Mouse (Mus musculus) lung, embryonic 16.5 days (tissue): ENCODE results near the gene Mypop. TPM values are rescaled to one million over a fixed set of nuclear protein-coding genes. Genes with fewer than 3 reads are reported as not detected.

Experiments
- ATAC-seq: fragments of 200-750 bp; cut with Nextera tagmentation; 2 replicates; pipeline ENCODE4 v1.8.0; 2017; ENCODE audit warnings: low read depth, mild to moderate bottlenecking, moderate library complexity
- H3K27ac ChIP-seq: fragments of 300-500 bp; sonication (generic); 2 replicates; pipeline ENCODE4 v1.5.1; 2014; ENCODE audit warnings: mild to moderate bottlenecking, control low read depth, low read length
- H3K27me3 ChIP-seq: fragments of 300-500 bp; sonication (generic); 2 replicates; pipeline ENCODE4 v1.6.1; 2014; ENCODE audit warnings: low read depth, low read length, mixed read lengths; ENCODE audit not compliant: control insufficient read depth, insufficient read depth
- H3K36me3 ChIP-seq: fragments of 300-500 bp; sonication (generic); 2 replicates; pipeline ENCODE4 v1.6.1; 2014; ENCODE audit warnings: low read length; ENCODE audit not compliant: control insufficient read depth, insufficient read depth
- H3K4me1 ChIP-seq: fragments of 300-500 bp; sonication (generic); replicated peaks from 2 replicates; pipeline ENCODE4 v1.6.1; 2014; ENCODE audit warnings: low read length, mixed read lengths; ENCODE audit not compliant: control insufficient read depth, insufficient read depth
- H3K4me2 ChIP-seq: fragments of 300-500 bp; sonication (generic); 2 replicates; pipeline ENCODE4 v1.6.1; 2014; ENCODE audit warnings: low read depth, low read length, control low read depth
- H3K4me3 ChIP-seq: fragments of 300-500 bp; sonication (generic); 2 replicates; pipeline ENCODE4 v1.5.1; 2014; ENCODE audit warnings: mild to moderate bottlenecking, low read length, control low read depth
- H3K9ac ChIP-seq: fragments of 300-500 bp; sonication (generic); 2 replicates; pipeline ENCODE4 v1.6.1; 2014; ENCODE audit warnings: low read length, control low read depth
- H3K9me3 ChIP-seq: fragments of 300-500 bp; sonication (generic); 2 replicates; pipeline ENCODE4 v1.6.1; 2016; ENCODE audit warnings: low read length; ENCODE audit not compliant: control insufficient read depth
- WGBS: fragments of 180-500 bp; shearing (Covaris S2); extraction: QIAGEN DNeasy Blood & Tissue Kit; methylation state at CpG from one replicate; pipeline ENCODE4 v1.1.7; 2014; 5-methylcytosine and 5-hydroxymethylcytosine counted together
- polyA plus RNA-seq: library from polyadenylated mRNA; unstranded; fragments of >200 nt; fragmentation: Nextera tagmentation; extraction: Ambion mirVana; gene quantifications from 2 replicates; pipeline ENCODE4 v1.2.1, GENCODE M21; 2015

Mypop gene
- polyA plus RNA-seq, 1 experiment from 2014 or later = 2.8 TPM

DNA sequence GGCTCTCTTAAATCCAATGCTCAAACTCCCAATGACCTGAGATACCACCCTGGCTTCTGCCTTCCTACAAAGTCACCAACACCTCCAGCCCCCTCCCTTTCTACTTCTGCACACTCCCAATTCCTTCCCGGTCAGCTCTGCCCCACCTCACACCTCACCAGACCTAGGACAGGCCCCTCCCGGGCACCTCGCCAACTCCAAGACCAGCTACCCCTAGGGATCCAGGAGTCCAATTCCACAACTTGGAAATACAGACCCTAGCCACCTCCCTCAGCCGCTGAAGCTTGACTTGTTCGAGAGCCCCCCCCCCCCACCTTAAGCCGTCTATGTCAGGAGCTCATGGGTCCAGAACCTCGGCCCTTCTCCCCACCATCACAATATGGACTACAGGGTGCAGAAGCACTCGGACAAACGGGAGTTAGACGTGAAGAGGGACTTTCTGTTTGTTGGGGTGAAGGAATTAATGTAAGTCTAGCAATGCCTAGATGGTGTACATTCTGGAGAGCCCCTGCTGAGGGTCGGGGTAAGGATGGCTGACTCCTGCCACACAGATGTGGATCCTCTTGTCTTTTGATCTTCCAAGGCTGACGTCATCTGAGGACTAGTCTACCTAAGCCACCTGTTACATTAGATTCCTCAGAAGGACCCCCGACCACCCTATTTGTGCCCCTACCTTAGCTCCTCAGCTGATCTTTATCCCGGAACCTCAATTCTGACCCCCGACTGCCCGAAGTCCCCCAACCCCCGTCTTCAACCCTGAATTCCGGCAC, 31.3 kb downstream of the Mypop start:
- H3K27ac ChIP-seq = no peak overlapping the region
- no peak overlapping the region for H3K9ac ChIP-seq
- peak overlapping the region; percentile 10; the same call in 1 of the 2 replicates for H3K4me2 ChIP-seq
- peaks cover 21% of the 10 kb centered on the region for H3K27me3 ChIP-seq
- H3K9me3 ChIP-seq = no peaks in the 10 kb centered on the region
- no peak for ATAC-seq
- H3K4me1 ChIP-seq = peaks cover 15% of the 10 kb centered on the region
- 40% methylated on average over 18 of the region's 18 CpGs for WGBS
- no peaks in the 10 kb centered on the region for H3K36me3 ChIP-seq
- no peak overlapping the region for H3K4me3 ChIP-seq

DNA sequence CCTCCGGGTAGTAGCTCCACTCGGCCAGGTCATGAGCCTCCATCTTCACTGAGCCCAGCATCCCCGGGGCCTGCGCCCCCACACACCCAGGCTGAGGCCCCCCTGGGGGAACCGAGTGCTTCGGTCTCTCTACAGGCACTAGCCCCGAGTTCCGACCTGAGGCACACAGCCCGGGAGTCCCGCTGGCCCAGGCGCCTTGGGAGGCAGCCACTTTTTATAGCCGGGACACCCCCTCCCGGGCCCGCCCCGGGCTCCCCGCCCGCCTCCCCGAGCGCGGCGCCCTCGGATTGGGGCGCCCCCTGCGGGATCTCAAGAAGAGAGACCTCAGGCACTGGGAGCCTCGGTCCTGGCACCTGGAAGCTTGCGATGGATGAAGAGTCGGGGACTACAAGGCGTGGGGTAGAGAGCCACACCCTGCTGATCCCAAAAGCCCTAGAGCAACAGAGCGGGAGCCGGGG, 32.3 kb downstream of the Mypop start, which contains the start of gene Foxa3:
Gene Foxa3 (minus strand): TSS at position 182 of the 458 bp plus-strand sequence.
- H3K4me2 ChIP-seq = peak within 1 kb of the TSS; percentile 47
- peak within 1 kb of the TSS; percentile 90 for H3K9ac ChIP-seq
- H3K4me1 ChIP-seq = peaks cover 15% of the 10 kb centered on the region
- H3K36me3 ChIP-seq = no peaks in the 10 kb centered on the region
- WGBS = under 1% methylated on average over 30 of the region's 30 CpGs
- peak; percentile 21 for ATAC-seq
- peaks cover 21% of the 10 kb centered on the region for H3K27me3 ChIP-seq
- peak within 1 kb of the TSS; percentile 45 for H3K27ac ChIP-seq
- peak within 1 kb of the TSS; percentile 91 for H3K4me3 ChIP-seq
- no peaks in the 10 kb centered on the region for H3K9me3 ChIP-seq

DNA sequence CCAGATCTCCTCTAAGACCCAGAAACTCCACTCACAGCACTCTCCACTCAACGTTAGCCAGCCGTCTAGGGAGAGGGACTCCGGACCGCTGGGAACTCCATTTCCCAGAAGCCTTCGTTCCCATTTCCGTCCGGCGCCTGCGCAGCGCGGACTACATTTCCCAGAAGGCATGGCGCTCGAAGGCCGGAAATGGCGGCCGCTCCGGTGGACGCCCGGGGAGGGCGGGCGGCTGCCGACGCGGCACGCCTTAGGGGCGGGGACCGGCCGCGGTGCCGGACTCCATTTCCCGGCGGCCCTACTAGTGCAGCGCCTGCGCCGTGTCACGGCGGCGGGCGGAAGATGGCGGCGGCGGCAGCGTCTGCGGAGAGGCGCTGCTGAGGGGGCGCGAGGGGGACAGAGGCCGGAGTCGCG, 33.1 kb downstream of the Mypop start, which contains the start of gene Sympk:
Gene Sympk (plus strand): TSS at position 282 of the 411 bp plus-strand sequence.
- Histone ChIP-seq H3K36me3 (peaks cover 4% of the 10 kb centered on the region), H3K27me3 (peaks cover 21% of the 10 kb centered on the region), H3K4me1 (peaks cover 15% of the 10 kb centered on the region), H3K9ac (peak within 1 kb of the TSS; percentile 90), H3K4me3 (peak within 1 kb of the TSS; percentile 91), H3K4me2 (peak within 1 kb of the TSS; percentile 71), H3K27ac (peak within 1 kb of the TSS; percentile 45), H3K9me3 (no peaks in the 10 kb centered on the region)
- peak; percentile 96 for ATAC-seq
- under 1% methylated on average over 42 of the region's 50 CpGs for WGBS

DNA sequence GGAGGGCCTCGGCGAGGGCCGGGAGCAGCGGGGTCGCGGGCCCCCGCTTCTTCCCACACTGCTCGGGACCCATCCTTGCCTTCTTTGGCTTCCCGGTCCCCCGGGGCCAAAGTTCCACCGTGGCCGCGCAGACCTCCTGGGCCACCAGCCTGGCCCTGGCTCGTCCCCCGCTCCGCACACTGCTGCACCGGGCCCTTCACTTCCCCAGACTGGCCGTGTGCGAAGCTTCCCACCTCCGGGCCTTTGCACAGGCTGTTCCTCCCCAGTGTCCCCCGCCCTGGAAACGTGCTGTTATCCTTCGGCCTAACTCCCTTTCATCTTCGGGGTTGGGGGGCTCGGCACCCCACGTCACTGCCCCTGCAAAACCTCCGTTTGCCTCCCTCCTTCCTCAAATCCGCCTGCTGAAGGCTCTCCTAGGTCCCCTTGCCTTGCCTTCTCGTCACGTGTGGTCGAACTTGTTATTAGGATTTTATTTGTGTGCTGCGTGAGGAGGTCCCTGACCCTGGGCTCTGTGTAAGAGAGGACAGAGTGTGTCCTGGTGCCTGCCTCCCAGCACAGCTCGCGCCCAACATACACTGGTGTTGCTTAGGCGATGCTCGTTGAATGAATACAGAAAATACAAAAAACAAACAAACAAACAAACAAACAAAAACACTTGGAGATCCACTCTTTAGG, 33.7 kb downstream of the Mypop start:
- peaks cover 21% of the 10 kb centered on the region for H3K27me3 ChIP-seq
- under 1% methylated on average over 26 of the region's 36 CpGs for WGBS
- H3K9ac ChIP-seq = peak overlapping the region; percentile 90
- peak; percentile 48 for ATAC-seq
- peak overlapping the region; percentile 45 for H3K27ac ChIP-seq
- H3K4me2 ChIP-seq = peak overlapping the region; percentile 71
- peaks cover 5% of the 10 kb centered on the region for H3K36me3 ChIP-seq
- peak overlapping the region; percentile 91 for H3K4me3 ChIP-seq
- H3K9me3 ChIP-seq = no peaks in the 10 kb centered on the region
- peaks cover 15% of the 10 kb centered on the region for H3K4me1 ChIP-seq

DNA sequence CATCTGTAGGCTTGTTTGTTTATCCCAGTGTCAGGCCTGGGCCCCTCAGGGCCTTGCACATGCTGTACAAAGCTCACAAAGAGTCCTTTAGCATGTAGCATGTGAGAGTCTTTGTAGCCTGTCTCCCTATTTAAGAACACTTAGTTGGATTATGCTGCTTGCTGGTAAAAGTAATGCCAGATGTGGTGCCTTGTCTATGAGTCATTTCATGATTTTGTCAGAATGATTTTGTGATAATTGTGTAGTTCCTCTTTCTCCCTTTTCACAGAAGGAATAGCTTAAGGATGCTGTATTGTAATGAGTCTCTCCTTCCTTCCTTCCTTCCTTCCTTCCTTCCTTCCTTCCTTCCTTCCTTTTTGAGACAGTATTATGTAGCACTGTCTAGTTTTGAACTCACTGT, 37.0 kb downstream of the Mypop start:
- no peaks in the 10 kb centered on the region for H3K9me3 ChIP-seq
- no peak for ATAC-seq
- no peak overlapping the region for H3K9ac ChIP-seq
- no peak overlapping the region for H3K4me3 ChIP-seq
- peaks cover 10% of the 10 kb centered on the region for H3K4me1 ChIP-seq
- peaks cover 8% of the 10 kb centered on the region for H3K27me3 ChIP-seq
- H3K36me3 ChIP-seq = peaks cover 26% of the 10 kb centered on the region
- H3K4me2 ChIP-seq = no peak overlapping the region
- H3K27ac ChIP-seq = no peak overlapping the region

DNA sequence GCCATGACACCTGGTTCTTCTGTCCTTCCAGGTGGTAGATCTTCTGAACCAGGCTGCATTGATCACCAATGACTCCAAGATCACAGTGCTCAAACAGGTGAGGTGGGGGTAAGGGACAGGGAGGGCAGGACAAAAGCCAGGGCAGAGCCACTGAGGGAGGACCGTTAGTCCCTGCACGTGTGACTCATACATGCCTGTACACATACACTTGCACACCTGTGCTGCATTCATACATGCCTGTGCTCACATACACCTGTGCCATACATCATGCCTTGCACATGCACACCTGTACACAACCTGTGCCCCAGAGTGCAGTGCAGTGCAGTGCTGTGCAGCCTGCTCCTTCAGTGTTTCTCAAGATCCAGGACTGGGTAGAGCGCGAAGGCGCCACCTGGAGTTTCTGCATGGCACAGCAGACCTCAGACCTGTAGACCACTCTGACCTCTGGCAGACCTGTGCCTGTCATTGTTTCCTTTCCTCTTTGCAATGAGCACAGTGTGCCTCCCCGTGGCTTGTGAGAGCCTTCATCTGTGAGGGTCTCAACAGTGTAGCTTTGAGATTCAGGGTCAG, 38.1 kb downstream of the Mypop start:
- Histone ChIP-seq H3K9ac (no peak overlapping the region), H3K4me2 (no peak overlapping the region), H3K27me3 (no peaks in the 10 kb centered on the region), H3K9me3 (no peaks in the 10 kb centered on the region), H3K4me1 (peaks cover 8% of the 10 kb centered on the region), H3K27ac (no peak overlapping the region), H3K36me3 (peaks cover 33% of the 10 kb centered on the region), H3K4me3 (no peak overlapping the region)
- no peak; the same call in 1 of the 2 replicates for ATAC-seq
- WGBS = 60% methylated on average over 6 of the region's 6 CpGs

DNA sequence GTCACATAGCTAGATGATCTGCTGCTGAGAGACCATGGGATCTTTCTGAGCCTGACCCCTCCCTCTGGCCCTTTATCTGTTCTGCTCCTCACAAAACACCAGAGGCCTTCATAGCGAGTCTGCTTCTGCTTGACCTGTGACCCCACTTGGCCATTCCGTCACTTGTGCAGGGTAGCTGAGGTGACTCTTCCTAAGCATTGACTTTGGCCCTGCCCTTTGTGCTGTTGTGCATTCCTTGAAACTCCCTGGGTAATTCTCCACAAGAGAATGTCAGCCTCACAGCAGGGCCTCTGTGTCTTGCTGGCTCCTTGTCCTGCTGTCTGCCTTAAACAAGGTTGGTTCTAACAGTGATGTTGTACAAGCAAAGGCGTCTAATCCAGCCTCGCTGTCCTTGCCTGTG, 40.6 kb downstream of the Mypop start:
- 74% methylated on average over 4 of the region's 4 CpGs for WGBS

DNA sequence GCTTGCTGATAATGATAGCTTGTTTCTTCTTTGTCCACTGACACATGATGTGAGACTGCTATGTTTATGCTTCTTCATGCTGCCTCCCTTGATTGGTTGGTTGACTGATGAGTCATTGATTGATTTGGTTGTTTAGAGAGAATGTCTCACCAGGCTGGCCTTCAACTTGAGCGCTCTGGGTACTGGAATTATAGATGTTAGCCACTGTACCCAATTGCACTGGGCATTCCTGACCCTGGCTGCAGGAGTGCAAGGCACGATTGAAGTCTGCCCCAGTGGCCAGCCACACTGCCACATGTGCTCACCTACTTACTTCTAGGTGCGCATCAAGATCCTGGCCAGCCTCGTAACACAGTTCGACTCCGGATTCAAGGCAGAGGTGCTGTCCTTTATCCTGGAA, 53.6 kb downstream of the Mypop start:
- Histone ChIP-seq H3K9me3 (no peaks in the 10 kb centered on the region), H3K9ac (no peak overlapping the region), H3K4me3 (no peak overlapping the region), H3K4me1 (no peaks in the 10 kb centered on the region), H3K27ac (no peak overlapping the region), H3K4me2 (no peak overlapping the region), H3K27me3 (no peaks in the 10 kb centered on the region), H3K36me3 (peaks cover 72% of the 10 kb centered on the region)
- 92% methylated on average over 6 of the region's 6 CpGs for WGBS
- ATAC-seq = no peak

More for the DNA sequence above, 40.6 kb downstream of the Mypop start:
- Histone ChIP-seq H3K9ac (no peak overlapping the region), H3K4me3 (no peak overlapping the region), H3K4me2 (no peak overlapping the region), H3K9me3 (no peaks in the 10 kb centered on the region), H3K4me1 (no peaks in the 10 kb centered on the region), H3K36me3 (peaks cover 49% of the 10 kb centered on the region), H3K27ac (no peak overlapping the region), H3K27me3 (no peaks in the 10 kb centered on the region)
- no peak for ATAC-seq
